Mouse (Mus musculus): ENCODE measurements around the gene Prkn. TPM values are rescaled to one million over a fixed set of nuclear protein-coding genes. Genes with fewer than 3 reads are reported as not detected.

The Prkn gene
- polyA plus RNA-seq, 1 experiment from 2014 or later, result 2.5 TPM

GRCm38 (mm10) chr17:12029362-12029761, 1189.2 kb downstream of the Prkn start:
- DNase-seq (ENCODE audit: low read depth, low spot score) (no peak), ATAC-seq (no peak)
- ChIA-PET POLR2A (no interaction called here), CTCF (no interaction called here)
- no peaks in the 10 kb centered on the region for H3K27me3 ChIP-seq
- in situ Hi-C loops (cut with MboI; ENCODE audit: low pct_unique_long_range_greater_than_20kb), result no loop called here
- TF ChIP-seq CTCF (IDR thresholded peaks at IDR 0.05), result no peak

GRCm38 (mm10) chr17:12029921-12030461, 1189.8 kb downstream of the Prkn start:
- TF ChIP-seq CTCF (IDR thresholded peaks at IDR 0.05), result no peak
- no peaks in the 10 kb centered on the region for H3K27me3 ChIP-seq
- CTCF ChIA-PET, result no interaction called here
- no peak for DNase-seq (ENCODE audit: low read depth, low spot score)
- no peak for ATAC-seq
- in situ Hi-C loops (cut with MboI; ENCODE audit: low pct_unique_long_range_greater_than_20kb), result no loop called here
- POLR2A ChIA-PET, result no interaction called here

- no peaks in the 10 kb centered on the region for H3K27me3 ChIP-seq
- ChIA-PET CTCF (interaction anchor here (0.9 to 3.3 kb wide), 5 partner anchors 15 to 183 kb away, joined by 3 to 9 read pairs (median 3); no protein-coding TSS in a partner anchor), POLR2A (no interaction called here)
- no peak for DNase-seq (ENCODE audit: low read depth, low spot score)
- in situ Hi-C loops (cut with MboI; ENCODE audit: low pct_unique_long_range_greater_than_20kb), result no loop called here
- no peak for ATAC-seq
- no peak for TF ChIP-seq CTCF (IDR thresholded peaks at IDR 0.05)
Measured at GRCm38 (mm10) chr17:12030556-12031160, 1190.5 kb downstream of the Prkn start.

- ATAC-seq (peak; percentile 61), DNase-seq (ENCODE audit: low read depth, low spot score) (no peak)
- CTCF ChIA-PET, result interaction anchor here (0.9 to 3.3 kb wide), 6 partner anchors 15 to 218 kb away, joined by 3 to 9 read pairs (median 3); no protein-coding TSS in a partner anchor
- no peaks in the 10 kb centered on the region for H3K27me3 ChIP-seq
- POLR2A ChIA-PET, result no interaction called here
- in situ Hi-C loops (cut with MboI; ENCODE audit: low pct_unique_long_range_greater_than_20kb), result no loop called here
- peak; percentile 75 for TF ChIP-seq CTCF (IDR thresholded peaks at IDR 0.05)
Measured at GRCm38 (mm10) chr17:12031203-12031942, 1191.2 kb downstream of the Prkn start.

GRCm38 (mm10) chr17:12032014-12032791, 1192.0 kb downstream of the Prkn start:
- TF ChIP-seq CTCF (IDR thresholded peaks at IDR 0.05), result no peak
- ATAC-seq (no peak), DNase-seq (ENCODE audit: low read depth, low spot score) (no peak)
- in situ Hi-C loops (cut with MboI; ENCODE audit: low pct_unique_long_range_greater_than_20kb), result no loop called here
- ChIA-PET CTCF (interaction anchor here (0.9 to 3.3 kb wide), 6 partner anchors 14 to 217 kb away, joined by 3 to 9 read pairs (median 3); no protein-coding TSS in a partner anchor), POLR2A (no interaction called here)
- H3K27me3 ChIP-seq, result no peaks in the 10 kb centered on the region

- no peak for DNase-seq (ENCODE audit: low read depth, low spot score)
- ChIA-PET CTCF (no interaction called here), POLR2A (no interaction called here)
- ATAC-seq, result no peak
- TF ChIP-seq CTCF (IDR thresholded peaks at IDR 0.05), result no peak
- in situ Hi-C loops (cut with MboI; ENCODE audit: low pct_unique_long_range_greater_than_20kb), result loop anchor here (5.0 kb wide), 2 partner anchors 177 to 332 kb away; no protein-coding TSS in a partner anchor
- H3K27me3 ChIP-seq, result no peaks in the 10 kb centered on the region
Measured at GRCm38 (mm10) chr17:12035386-12035785, 1195.2 kb downstream of the Prkn start.

GRCm38 (mm10) chr17:12036205-12036604, 1196.0 kb downstream of the Prkn start:
- DNase-seq (ENCODE audit: low read depth, low spot score) (no peak), ATAC-seq (no peak)
- no peaks in the 10 kb centered on the region for H3K27me3 ChIP-seq
- TF ChIP-seq CTCF (IDR thresholded peaks at IDR 0.05), result peak; percentile 95
- ChIA-PET POLR2A (interaction anchor here (0.7 kb wide), 1 partner anchor 229 kb away, joined by 3 read pairs; no protein-coding TSS in a partner anchor), CTCF (interaction anchor here (0.7 to 1.6 kb wide), 11 partner anchors 11 to 418 kb away, joined by 3 to 11 read pairs (median 4); no protein-coding TSS in a partner anchor)
- in situ Hi-C loops (cut with MboI; ENCODE audit: low pct_unique_long_range_greater_than_20kb), result loop anchor here (5.0 kb wide), 2 partner anchors 176 to 331 kb away; no protein-coding TSS in a partner anchor

- TF ChIP-seq CTCF (IDR thresholded peaks at IDR 0.05), result no peak
- ChIA-PET POLR2A (interaction anchor here (0.6 kb wide), 1 partner anchor 66 kb away, joined by 3 read pairs; no protein-coding TSS in a partner anchor), CTCF (interaction anchor here (0.8 to 1.6 kb wide), 9 partner anchors 10 to 417 kb away, joined by 3 to 11 read pairs (median 4); no protein-coding TSS in a partner anchor)
- in situ Hi-C loops (cut with MboI; ENCODE audit: low pct_unique_long_range_greater_than_20kb), result loop anchor here (5.0 kb wide), 2 partner anchors 175 to 330 kb away; no protein-coding TSS in a partner anchor
- DNase-seq (ENCODE audit: low read depth, low spot score), result no peak
- H3K27me3 ChIP-seq, result no peaks in the 10 kb centered on the region
- ATAC-seq, result no peak
Measured at GRCm38 (mm10) chr17:12037065-12037464, 1196.9 kb downstream of the Prkn start.

- TF ChIP-seq CTCF (IDR thresholded peaks at IDR 0.05), result no peak
- DNase-seq (ENCODE audit: low read depth, low spot score) (no peak), ATAC-seq (no peak)
- H3K27me3 ChIP-seq, result no peaks in the 10 kb centered on the region
- in situ Hi-C loops (cut with MboI; ENCODE audit: low pct_unique_long_range_greater_than_20kb), result loop anchor here (5.0 kb wide), 2 partner anchors 175 to 330 kb away; no protein-coding TSS in a partner anchor
- ChIA-PET POLR2A (no interaction called here), CTCF (no interaction called here)
Measured at GRCm38 (mm10) chr17:12037574-12037973, 1197.4 kb downstream of the Prkn start.

GRCm38 (mm10) chr17:12038499-12038898, 1198.3 kb downstream of the Prkn start:
- ChIA-PET CTCF (interaction anchor here (2.4 kb wide), 1 partner anchor 332 kb away, joined by 9 read pairs; no protein-coding TSS in a partner anchor), POLR2A (no interaction called here)
- in situ Hi-C loops (cut with MboI; ENCODE audit: low pct_unique_long_range_greater_than_20kb), result loop anchor here (5.0 kb wide), 2 partner anchors 174 to 329 kb away; no protein-coding TSS in a partner anchor
- no peaks in the 10 kb centered on the region for H3K27me3 ChIP-seq
- no peak for ATAC-seq
- TF ChIP-seq CTCF (IDR thresholded peaks at IDR 0.05), result no peak
- no peak for DNase-seq (ENCODE audit: low read depth, low spot score)

Data from Patski (cell line).